Mouse (Mus musculus) heart, embryonic 15.5 days (tissue): Measurements from ENCODE around the gene F2. TPM values are rescaled to one million over a fixed set of nuclear protein-coding genes. Genes with fewer than 3 reads are reported as not detected.
"Not testable (repeated sequence)": the region's sequence is repeated elsewhere in the genome, so short reads cannot be mapped to it uniquely, and the experiment has no call there.

Experiments
- ATAC-seq: fragments of 200-750 bp; cut with Nextera tagmentation; replicated peaks from 2 replicates; pipeline ENCODE4 v1.8.0; 2017; ENCODE audit warnings: low read depth, moderate TSS enrichment; ENCODE audit not compliant: insufficient number of reproducible peaks, insufficient read depth, low FRiP score
- H3K27ac ChIP-seq: fragments of 300-500 bp; sonication (generic); 2 replicates; pipeline ENCODE4 v1.5.1; 2015; ENCODE audit warnings: mild to moderate bottlenecking, inconsistent platforms
- H3K27me3 ChIP-seq: fragments of 300-500 bp; sonication (generic); 2 replicates; pipeline ENCODE4 v1.6.1; 2015; ENCODE audit warnings: inconsistent platforms
- H3K36me3 ChIP-seq: fragments of 300-500 bp; sonication (generic); 2 replicates; pipeline ENCODE4 v1.6.1; 2015; ENCODE audit warnings: mild to moderate bottlenecking, inconsistent platforms
- H3K4me1 ChIP-seq: fragments of 300-500 bp; sonication (generic); replicated peaks from 2 replicates; pipeline ENCODE4 v1.6.1; 2015; ENCODE audit warnings: inconsistent platforms
- H3K4me2 ChIP-seq: fragments of 300-500 bp; sonication (generic); 2 replicates; pipeline ENCODE4 v1.6.1; 2015; ENCODE audit warnings: inconsistent platforms, mild to moderate bottlenecking, moderate library complexity
- H3K4me3 ChIP-seq: fragments of 300-500 bp; sonication (generic); 2 replicates; pipeline ENCODE4 v1.5.1; 2015; ENCODE audit warnings: mild to moderate bottlenecking, inconsistent platforms
- H3K9ac ChIP-seq: fragments of 300-500 bp; sonication (generic); 2 replicates; pipeline ENCODE4 v1.6.1; 2015; ENCODE audit warnings: mild to moderate bottlenecking, inconsistent platforms
- H3K9me3 ChIP-seq: fragments of 300-500 bp; sonication (generic); replicated peaks from 2 replicates; pipeline ENCODE4 v1.6.1; 2016; ENCODE audit warnings: inconsistent platforms
- WGBS: fragments of 180-500 bp; shearing (Covaris S2); methylation state at CpG from one replicate; pipeline ENCODE4 v1.1.7; 2015; ENCODE audit warnings: mixed read lengths; 5-methylcytosine and 5-hydroxymethylcytosine counted together
- polyA plus RNA-seq: library from polyadenylated mRNA; unstranded; fragments of >200 nt; fragmentation: Nextera tagmentation; extraction: Ambion mirVana; gene quantifications from 2 replicates; pipeline ENCODE4 v1.2.1, GENCODE M21; 2015

The F2 gene
- polyA plus RNA-seq, 1 experiment from 2014 or later, result 0.31 TPM

- H3K27me3 ChIP-seq, result no peaks in the 10 kb centered on the region
- H3K9me3 ChIP-seq, result no peaks in the 10 kb centered on the region
- no peak overlapping the region for H3K4me2 ChIP-seq
- H3K36me3 ChIP-seq, result no peaks in the 10 kb centered on the region
- no peak overlapping the region for H3K27ac ChIP-seq
- H3K4me3 ChIP-seq, result no peak overlapping the region
- WGBS, result 76% methylated on average over 18 of the region's 18 CpGs
- H3K9ac ChIP-seq, result no peak overlapping the region
- H3K4me1 ChIP-seq, result no peaks in the 10 kb centered on the region
- no peak for ATAC-seq
Measured at GRCm38 (mm10) chr2:91629682-91630081, 6.5 kb downstream of the F2 start.

GRCm38 (mm10) chr2:91628171-91628570, 8.0 kb downstream of the F2 start:
- no peak overlapping the region for H3K27ac ChIP-seq
- WGBS, result 86% methylated on average over 8 of the region's 8 CpGs
- H3K4me3 ChIP-seq, result no peak overlapping the region
- H3K36me3 ChIP-seq, result no peaks in the 10 kb centered on the region
- H3K27me3 ChIP-seq, result no peaks in the 10 kb centered on the region
- no peaks in the 10 kb centered on the region for H3K4me1 ChIP-seq
- H3K9ac ChIP-seq, result no peak overlapping the region
- H3K4me2 ChIP-seq, result no peak overlapping the region
- ATAC-seq, result no peak
- H3K9me3 ChIP-seq, result no peaks in the 10 kb centered on the region

GRCm38 (mm10) chr2:91627486-91627885, 8.7 kb downstream of the F2 start:
- Histone ChIP-seq H3K9me3 (no peaks in the 10 kb centered on the region), H3K4me1 (no peaks in the 10 kb centered on the region), H3K27me3 (no peaks in the 10 kb centered on the region), H3K4me3 (no peak overlapping the region), H3K36me3 (peaks cover 5% of the 10 kb centered on the region; the same call in 1 of the 2 replicates), H3K9ac (no peak overlapping the region), H3K27ac (no peak overlapping the region), H3K4me2 (no peak overlapping the region)
- WGBS, result 70% methylated on average over 5 of the region's 5 CpGs
- ATAC-seq, result no peak

GRCm38 (mm10) chr2:91623366-91623765, 12.8 kb downstream of the F2 start:
- H3K4me2 ChIP-seq, H3K9me3 ChIP-seq, H3K27me3 ChIP-seq, H3K9ac ChIP-seq, ATAC-seq, H3K4me1 ChIP-seq, H3K4me3 ChIP-seq, H3K27ac ChIP-seq: not testable (repeated sequence)
- WGBS, result 93% methylated on average over 7 of the region's 7 CpGs
- H3K36me3 ChIP-seq, result peaks cover 39% of the 10 kb centered on the region

GRCm38 (mm10) chr2:91622356-91622755, 13.9 kb downstream of the F2 start:
- 89% methylated on average over 5 of the region's 5 CpGs for WGBS
- H3K9ac ChIP-seq, result no peak overlapping the region
- H3K36me3 ChIP-seq, result peaks cover 49% of the 10 kb centered on the region
- H3K4me3 ChIP-seq, result no peak overlapping the region
- H3K9me3 ChIP-seq, result no peaks in the 10 kb centered on the region
- no peaks in the 10 kb centered on the region for H3K27me3 ChIP-seq
- H3K4me2 ChIP-seq, result no peak overlapping the region
- no peak for ATAC-seq
- no peaks in the 10 kb centered on the region for H3K4me1 ChIP-seq
- H3K27ac ChIP-seq, result no peak overlapping the region

GRCm38 (mm10) chr2:91609370-91609769, 26.8 kb downstream of the F2 start:
- H3K27me3 ChIP-seq, H3K9ac ChIP-seq, H3K4me3 ChIP-seq, ATAC-seq, H3K27ac ChIP-seq, H3K9me3 ChIP-seq, H3K4me2 ChIP-seq, H3K4me1 ChIP-seq: not testable (repeated sequence)
- peaks cover 68% of the 10 kb centered on the region for H3K36me3 ChIP-seq

- Histone ChIP-seq H3K9ac (no peak overlapping the region), H3K4me3 (no peak overlapping the region), H3K4me1 (no peaks in the 10 kb centered on the region), H3K9me3 (no peaks in the 10 kb centered on the region), H3K27me3 (no peaks in the 10 kb centered on the region), H3K27ac (no peak overlapping the region), H3K4me2 (no peak overlapping the region), H3K36me3 (peaks cover 74% of the 10 kb centered on the region)
- WGBS, result 92% methylated on average over 4 of the region's 4 CpGs
- no peak for ATAC-seq
Measured at GRCm38 (mm10) chr2:91602389-91602788, 33.8 kb downstream of the F2 start.

GRCm38 (mm10) chr2:91600475-91600874, 35.7 kb downstream of the F2 start:
- H3K36me3 ChIP-seq, result peaks cover 75% of the 10 kb centered on the region
- no peak for ATAC-seq
- WGBS, result 94% methylated on average over 4 of the region's 4 CpGs
- H3K27ac ChIP-seq, result no peak overlapping the region
- no peaks in the 10 kb centered on the region for H3K27me3 ChIP-seq
- no peak overlapping the region for H3K9ac ChIP-seq
- H3K4me1 ChIP-seq, result no peaks in the 10 kb centered on the region
- no peak overlapping the region for H3K4me3 ChIP-seq
- H3K9me3 ChIP-seq, result no peaks in the 10 kb centered on the region
- H3K4me2 ChIP-seq, result no peak overlapping the region

GRCm38 (mm10) chr2:91586242-91586641, 50.0 kb downstream of the F2 start:
- Histone ChIP-seq H3K27me3 (no peaks in the 10 kb centered on the region), H3K4me3 (no peak overlapping the region), H3K9ac (no peak overlapping the region), H3K4me1 (no peaks in the 10 kb centered on the region), H3K36me3 (peaks cover 69% of the 10 kb centered on the region), H3K9me3 (no peaks in the 10 kb centered on the region), H3K27ac (no peak overlapping the region), H3K4me2 (no peak overlapping the region)
- WGBS, result 86% methylated on average over 1 of the region's 1 CpGs
- no peak for ATAC-seq

GRCm38 (mm10) chr2:91580894-91581293, 55.3 kb downstream of the F2 start:
- H3K36me3 ChIP-seq, result peaks cover 68% of the 10 kb centered on the region
- H3K27ac ChIP-seq, result no peak overlapping the region
- H3K4me3 ChIP-seq, result no peak overlapping the region
- H3K4me2 ChIP-seq, result no peak overlapping the region
- WGBS, result 86% methylated on average over 1 of the region's 1 CpGs
- H3K27me3 ChIP-seq, result no peaks in the 10 kb centered on the region
- ATAC-seq, result no peak
- no peaks in the 10 kb centered on the region; the same call in 1 of the 2 replicates for H3K9me3 ChIP-seq
- no peak overlapping the region for H3K9ac ChIP-seq
- H3K4me1 ChIP-seq, result no peaks in the 10 kb centered on the region
